Mouse (Mus musculus): ENCODE measurements around the gene Wrap73. TPM values are rescaled to one million over a fixed set of nuclear protein-coding genes. Genes with fewer than 3 reads are reported as not detected.

Wrap73 gene
- total RNA-seq, 1 experiment, result 24.9 TPM

DNA sequence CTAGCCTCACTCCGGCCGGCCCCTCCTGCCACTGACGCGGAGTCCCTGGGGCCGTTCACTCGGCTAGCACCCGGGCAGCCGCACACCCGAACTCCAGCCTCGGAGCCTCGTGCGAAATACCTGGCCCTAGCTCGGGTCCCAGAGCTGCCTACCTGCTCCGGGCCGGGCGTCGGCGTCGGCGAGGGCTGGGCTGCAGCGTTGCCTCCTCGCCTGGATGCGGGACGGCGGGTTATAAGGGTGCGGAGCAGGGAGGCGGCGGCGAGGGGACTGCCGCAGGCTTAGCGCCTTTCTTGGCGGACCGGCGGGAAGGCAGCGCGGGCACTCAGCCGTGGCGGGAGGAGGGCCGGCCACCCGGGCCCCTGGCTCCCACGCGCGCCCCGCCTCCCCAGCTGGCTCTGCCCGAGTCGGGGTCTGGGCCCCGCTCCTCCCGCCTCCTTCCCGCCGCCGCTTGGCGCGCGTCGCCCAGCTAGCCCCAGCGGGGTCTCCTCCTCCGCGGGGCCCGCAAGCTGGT, 2.4 kb upstream of the Wrap73 start:
- Histone ChIP-seq H3K9me3 (ENCODE audit: control insufficient read depth, insufficient read depth, low read depth, low read length) (no peaks in the 10 kb centered on the region), H3K4me3 (ENCODE audit: insufficient read depth in 1 of 2, low read depth in 1 of 2, low read length in 2 of 2, poor library complexity in 1 of 2, severe bottlenecking in 1 of 2) (peak overlapping the region; percentile 42 to 57; a peak in 3 of 4 replicates), H3K4me1 (ENCODE audit: control insufficient read depth in 2 of 2, insufficient read depth in 2 of 2, low read length in 2 of 2, poor library complexity in 1 of 2) (peaks cover 0 to 2% of the 10 kb centered on the region in 2 experiments; a peak in 1 of 4 replicates), H3K36me3 (ENCODE audit: control insufficient read depth, insufficient read depth, low read length, poor library complexity, severe bottlenecking) (no peaks in the 10 kb centered on the region), H3K9ac (ENCODE audit: insufficient read depth, low read depth, low read length, poor library complexity, severe bottlenecking) (peak overlapping the region; percentile 40), H3K27ac (ENCODE audit: insufficient read depth, low read depth, low read length, poor library complexity, severe bottlenecking) (no peak overlapping the region)
- in situ Hi-C loops (cut with MboI; ENCODE audit: low sequenced_read_pairs in 2 of 2, unreplicated experiment in 2 of 2), result no loop called here
- TF ChIP-seq HCFC1 (IDR thresholded peaks at IDR 0.05; ENCODE audit: borderline replicate concordance, insufficient read depth, low read length) (no peak), ZNF384 (IDR thresholded peaks at IDR 0.05; ENCODE audit: low read depth, low read length) (no peak), CHD2 (IDR thresholded peaks at IDR 0.05; ENCODE audit: low read depth, low read length) (no peak), MAFK (IDR thresholded peaks at IDR 0.05; ENCODE audit: insufficient read depth, low read depth, low read length) (no peak), ZC3H11A (IDR thresholded peaks at IDR 0.05; ENCODE audit: borderline replicate concordance, low read depth, low read length) (no peak)
- DNase-seq (ENCODE audit: low read depth, low spot score), result no peak

DNA sequence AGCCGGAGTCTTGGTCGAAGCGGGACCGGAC, 2.2 kb upstream of the Wrap73 start, which contains the start of gene Trp73:
TSS of gene Trp73 (minus strand) at position 27 of the 31 bp plus-strand sequence.
- no peak for DNase-seq (ENCODE audit: low read depth, low spot score)
- in situ Hi-C loops (cut with MboI; ENCODE audit: low sequenced_read_pairs in 2 of 2, unreplicated experiment in 2 of 2), result no loop called here
- peak within 1 kb of the TSS; percentile 42 to 57; a peak in 3 of 4 replicates for H3K4me3 ChIP-seq (ENCODE audit: insufficient read depth in 1 of 2, low read depth in 1 of 2, low read length in 2 of 2, poor library complexity in 1 of 2, severe bottlenecking in 1 of 2)
- no peak within 1 kb of the TSS for H3K27ac ChIP-seq (ENCODE audit: insufficient read depth, low read depth, low read length, poor library complexity, severe bottlenecking)
- peak within 1 kb of the TSS; percentile 40 for H3K9ac ChIP-seq (ENCODE audit: insufficient read depth, low read depth, low read length, poor library complexity, severe bottlenecking)
- no peaks in the 10 kb centered on the region for H3K36me3 ChIP-seq (ENCODE audit: control insufficient read depth, insufficient read depth, low read length, poor library complexity, severe bottlenecking)
- peaks cover 0 to 2% of the 10 kb centered on the region in 2 experiments; a peak in 1 of 4 replicates for H3K4me1 ChIP-seq (ENCODE audit: control insufficient read depth in 2 of 2, insufficient read depth in 2 of 2, low read length in 2 of 2, poor library complexity in 1 of 2)
- H3K9me3 ChIP-seq (ENCODE audit: control insufficient read depth, insufficient read depth, low read depth, low read length), result no peaks in the 10 kb centered on the region
- no peak for TF ChIP-seq CHD2 (IDR thresholded peaks at IDR 0.05; ENCODE audit: low read depth, low read length)
- TF ChIP-seq MAFK (IDR thresholded peaks at IDR 0.05; ENCODE audit: insufficient read depth, low read depth, low read length), result no peak
- no peak for TF ChIP-seq ZNF384 (IDR thresholded peaks at IDR 0.05; ENCODE audit: low read depth, low read length)
- TF ChIP-seq ZC3H11A (IDR thresholded peaks at IDR 0.05; ENCODE audit: borderline replicate concordance, low read depth, low read length), result no peak

DNA sequence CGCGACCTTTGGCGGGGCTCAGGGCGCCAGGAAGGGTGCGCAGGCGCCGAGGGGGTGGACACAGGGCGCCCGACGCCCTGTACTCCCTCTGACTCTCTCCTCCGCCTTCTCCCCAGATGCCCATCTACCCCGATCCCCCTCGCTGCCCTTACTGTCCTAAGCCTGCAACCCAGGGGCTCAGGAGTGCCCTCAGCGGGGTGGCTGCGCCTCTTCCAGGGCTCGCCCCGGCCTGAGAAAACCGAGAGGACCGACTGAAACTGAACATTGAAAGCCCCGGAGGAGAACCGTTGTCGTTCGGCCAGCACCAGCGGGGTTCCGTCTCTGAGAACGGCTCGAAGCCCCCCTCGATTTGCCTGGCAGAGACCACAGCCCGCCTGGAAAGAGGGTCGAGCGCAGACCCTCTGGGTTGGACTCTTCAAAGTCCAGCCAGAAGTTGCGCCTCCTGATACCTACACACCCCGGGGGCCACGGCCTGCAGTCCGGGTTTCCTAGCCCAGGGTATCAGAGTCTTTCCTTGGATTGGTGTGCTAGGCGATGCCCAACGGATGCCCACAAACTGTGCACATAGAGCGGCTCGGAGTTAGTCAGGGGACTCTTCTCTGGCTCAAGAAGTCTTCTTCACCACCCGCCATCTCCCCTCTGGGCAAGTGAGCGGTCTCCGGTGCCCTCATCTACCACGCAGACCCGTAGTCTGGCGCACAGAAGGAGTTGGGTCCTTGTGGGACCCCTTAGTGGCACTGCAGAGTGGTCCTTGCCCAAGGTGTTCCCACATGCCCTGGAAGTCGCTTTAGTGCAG, 1.8 kb upstream of the Wrap73 start:
- no peak overlapping the region for H3K27ac ChIP-seq (ENCODE audit: insufficient read depth, low read depth, low read length, poor library complexity, severe bottlenecking)
- DNase-seq (ENCODE audit: low read depth, low spot score), result no peak
- in situ Hi-C loops (cut with MboI; ENCODE audit: low sequenced_read_pairs in 2 of 2, unreplicated experiment in 2 of 2), result no loop called here
- peaks cover 0 to 2% of the 10 kb centered on the region in 2 experiments; a peak in 1 of 4 replicates for H3K4me1 ChIP-seq (ENCODE audit: control insufficient read depth in 2 of 2, insufficient read depth in 2 of 2, low read length in 2 of 2, poor library complexity in 1 of 2)
- H3K9me3 ChIP-seq (ENCODE audit: control insufficient read depth, insufficient read depth, low read depth, low read length), result no peaks in the 10 kb centered on the region
- peak overlapping the region; percentile 10; the same call in 1 of the 2 replicates for H3K9ac ChIP-seq (ENCODE audit: insufficient read depth, low read depth, low read length, poor library complexity, severe bottlenecking)
- H3K36me3 ChIP-seq (ENCODE audit: control insufficient read depth, insufficient read depth, low read length, poor library complexity, severe bottlenecking), result peaks cover 2% of the 10 kb centered on the region; the same call in 1 of the 2 replicates
- TF ChIP-seq CHD2 (IDR thresholded peaks at IDR 0.05; ENCODE audit: low read depth, low read length) (no peak), MAFK (IDR thresholded peaks at IDR 0.05; ENCODE audit: insufficient read depth, low read depth, low read length) (no peak), ZC3H11A (IDR thresholded peaks at IDR 0.05; ENCODE audit: borderline replicate concordance, low read depth, low read length) (no peak), ZNF384 (IDR thresholded peaks at IDR 0.05; ENCODE audit: low read depth, low read length) (no peak), HCFC1 (IDR thresholded peaks at IDR 0.05; ENCODE audit: borderline replicate concordance, insufficient read depth, low read length) (no peak)
- peak overlapping the region; percentile 42 to 57; a peak in 3 of 4 replicates for H3K4me3 ChIP-seq (ENCODE audit: insufficient read depth in 1 of 2, low read depth in 1 of 2, low read length in 2 of 2, poor library complexity in 1 of 2, severe bottlenecking in 1 of 2)

DNA sequence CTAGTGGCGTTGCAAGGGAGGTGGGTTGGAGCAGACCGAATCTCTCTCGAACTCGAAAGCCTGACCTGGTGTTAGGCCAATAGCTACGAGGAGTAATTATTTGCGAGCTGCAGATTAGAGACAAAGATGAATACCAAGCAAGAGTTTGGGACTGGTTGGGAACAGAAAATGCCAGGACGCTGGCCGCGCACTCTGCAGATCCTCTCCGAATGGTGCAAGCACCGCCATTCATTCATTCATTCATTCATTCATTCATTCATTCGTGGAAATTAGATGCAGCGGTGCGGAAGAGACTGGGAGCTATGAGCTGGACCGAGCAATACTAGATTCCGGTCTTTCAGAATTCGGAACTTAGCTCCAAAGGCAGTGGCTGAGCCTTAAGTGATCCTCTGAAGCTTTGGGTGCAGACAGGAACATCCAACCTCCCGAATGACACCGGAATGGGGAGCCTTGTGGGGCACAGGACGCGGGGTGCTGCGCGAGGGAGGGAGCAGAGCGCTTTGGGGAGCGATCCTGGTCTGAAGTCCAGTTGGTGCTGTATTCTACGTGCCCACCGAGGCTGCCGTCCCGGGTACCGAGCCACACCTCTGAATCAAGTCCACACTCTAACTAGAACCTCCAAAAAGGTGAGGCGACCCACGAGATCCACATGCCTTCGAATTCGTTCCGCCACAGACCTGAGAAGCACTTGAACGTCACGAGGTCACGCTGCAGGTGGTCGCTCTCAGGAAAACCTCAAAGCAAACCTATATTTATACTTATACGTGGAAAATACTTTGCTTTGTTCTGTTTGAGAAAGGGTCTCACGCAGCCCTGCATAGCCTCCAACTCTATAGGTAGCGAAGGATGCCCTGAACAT, 934 bp upstream of the Wrap73 start:
- in situ Hi-C loops (cut with MboI; ENCODE audit: low sequenced_read_pairs in 2 of 2, unreplicated experiment in 2 of 2), result no loop called here
- DNase-seq (ENCODE audit: low read depth, low spot score), result no peak

More for the DNA sequence above, 934 bp upstream of the Wrap73 start:
- Histone ChIP-seq H3K9me3 (ENCODE audit: control insufficient read depth, insufficient read depth, low read depth, low read length) (no peaks in the 10 kb centered on the region), H3K36me3 (ENCODE audit: control insufficient read depth, insufficient read depth, low read length, poor library complexity, severe bottlenecking) (peaks cover 2% of the 10 kb centered on the region; the same call in 1 of the 2 replicates), H3K4me1 (ENCODE audit: control insufficient read depth in 2 of 2, insufficient read depth in 2 of 2, low read length in 2 of 2, poor library complexity in 1 of 2) (peaks cover 0 to 2% of the 10 kb centered on the region in 2 experiments; a peak in 1 of 4 replicates), H3K4me3 (ENCODE audit: insufficient read depth in 1 of 2, low read depth in 1 of 2, low read length in 2 of 2, poor library complexity in 1 of 2, severe bottlenecking in 1 of 2) (no peak overlapping the region; a peak in 1 of 4 replicates), H3K27ac (ENCODE audit: insufficient read depth, low read depth, low read length, poor library complexity, severe bottlenecking) (no peak overlapping the region), H3K9ac (ENCODE audit: insufficient read depth, low read depth, low read length, poor library complexity, severe bottlenecking) (no peak overlapping the region)
- no peak for TF ChIP-seq CHD2 (IDR thresholded peaks at IDR 0.05; ENCODE audit: low read depth, low read length)
- TF ChIP-seq HCFC1 (IDR thresholded peaks at IDR 0.05; ENCODE audit: borderline replicate concordance, insufficient read depth, low read length), result no peak
- TF ChIP-seq MAFK (IDR thresholded peaks at IDR 0.05; ENCODE audit: insufficient read depth, low read depth, low read length), result no peak
- TF ChIP-seq ZC3H11A (IDR thresholded peaks at IDR 0.05; ENCODE audit: borderline replicate concordance, low read depth, low read length), result no peak

Measured in ES-E14 (cell line).